Mouse (Mus musculus): ENCODE measurements around the gene Mrpl38.

The Mrpl38 gene

GRCm38 (mm10) chr11:116138468-116139138 is at the start of gene Mrpl38:
Gene Mrpl38 (minus strand): TSS chr11:116138868.
- in situ Hi-C loops (cut with MboI; ENCODE audit: low sequenced_read_pairs), result no loop called here

GRCm38 (mm10) chr11:116187226-116187930 is 48.7 kb upstream of the Mrpl38 start:
- in situ Hi-C loops (cut with MboI; ENCODE audit: low sequenced_read_pairs), result no loop called here

- in situ Hi-C loops (cut with MboI; ENCODE audit: low sequenced_read_pairs), result no loop called here
Observed at GRCm38 (mm10) chr11:116186360-116186759, 47.7 kb upstream of the Mrpl38 start.

GRCm38 (mm10) chr11:116185836-116186235 is 47.2 kb upstream of the Mrpl38 start:
- in situ Hi-C loops (cut with MboI; ENCODE audit: low sequenced_read_pairs), result no loop called here

- in situ Hi-C loops (cut with MboI; ENCODE audit: low sequenced_read_pairs), result no loop called here
Observed at GRCm38 (mm10) chr11:116178411-116179121, 39.9 kb upstream of the Mrpl38 start.

- in situ Hi-C loops (cut with MboI; ENCODE audit: low sequenced_read_pairs), result no loop called here
Observed at GRCm38 (mm10) chr11:116176010-116176409, 37.3 kb upstream of the Mrpl38 start.

- in situ Hi-C loops (cut with MboI; ENCODE audit: low sequenced_read_pairs), result no loop called here
Observed at GRCm38 (mm10) chr11:116174775-116175448, 36.2 kb upstream of the Mrpl38 start.

GRCm38 (mm10) chr11:116171959-116172358 is 33.3 kb upstream of the Mrpl38 start:
- in situ Hi-C loops (cut with MboI; ENCODE audit: low sequenced_read_pairs), result no loop called here

- in situ Hi-C loops (cut with MboI; ENCODE audit: low sequenced_read_pairs), result no loop called here
Observed at GRCm38 (mm10) chr11:116170003-116170800, 31.5 kb upstream of the Mrpl38 start.

- in situ Hi-C loops (cut with MboI; ENCODE audit: low sequenced_read_pairs), result no loop called here
Observed at GRCm38 (mm10) chr11:116169214-116169613, 30.5 kb upstream of the Mrpl38 start.

GRCm38 (mm10) chr11:116167884-116168439 is 29.3 kb upstream of the Mrpl38 start, which contains the start of gene Fbf1:
Gene Fbf1 (minus strand): TSS chr11:116168166.
- in situ Hi-C loops (cut with MboI; ENCODE audit: low sequenced_read_pairs), result no loop called here

- in situ Hi-C loops (cut with MboI; ENCODE audit: low sequenced_read_pairs), result no loop called here
Observed at GRCm38 (mm10) chr11:116167232-116167631, 28.6 kb upstream of the Mrpl38 start.

- in situ Hi-C loops (cut with MboI; ENCODE audit: low sequenced_read_pairs), result no loop called here
Observed at GRCm38 (mm10) chr11:116163002-116163401, 24.3 kb upstream of the Mrpl38 start.

- in situ Hi-C loops (cut with MboI; ENCODE audit: low sequenced_read_pairs), result no loop called here
Observed at GRCm38 (mm10) chr11:116162146-116162545, 23.5 kb upstream of the Mrpl38 start.

- in situ Hi-C loops (cut with MboI; ENCODE audit: low sequenced_read_pairs), result no loop called here
Observed at GRCm38 (mm10) chr11:116161312-116161711, 22.6 kb upstream of the Mrpl38 start.

- in situ Hi-C loops (cut with MboI; ENCODE audit: low sequenced_read_pairs), result no loop called here
Observed at GRCm38 (mm10) chr11:116150960-116151359, 12.3 kb upstream of the Mrpl38 start.

- in situ Hi-C loops (cut with MboI; ENCODE audit: low sequenced_read_pairs), result no loop called here
Observed at GRCm38 (mm10) chr11:116149341-116149740, 10.7 kb upstream of the Mrpl38 start.

GRCm38 (mm10) chr11:116148761-116149221 is 10.1 kb upstream of the Mrpl38 start:
- in situ Hi-C loops (cut with MboI; ENCODE audit: low sequenced_read_pairs), result no loop called here

- in situ Hi-C loops (cut with MboI; ENCODE audit: low sequenced_read_pairs), result no loop called here
Observed at GRCm38 (mm10) chr11:116146294-116146985, 7.8 kb upstream of the Mrpl38 start.
